Mouse (Mus musculus) hindbrain, embryonic 16.5 days (tissue): ENCODE measurements around the gene Gm49368. TPM values are rescaled to one million over a fixed set of nuclear protein-coding genes. Genes with fewer than 3 reads are reported as not detected.
"Not testable (repeated sequence)": the region's sequence is repeated elsewhere in the genome, so short reads cannot be mapped to it uniquely, and the experiment has no call there.

Experiments used
- ATAC-seq: fragments of 200-750 bp; cut with Nextera tagmentation; 2 replicates; pipeline ENCODE4 v1.8.0; 2017; ENCODE audit warnings: moderate TSS enrichment, moderate library complexity
- H3K27ac ChIP-seq: fragments of 300-500 bp; sonication (generic); 2 replicates; pipeline ENCODE4 v1.5.1; 2014; ENCODE audit warnings: low read depth, mild to moderate bottlenecking, control low read depth, low read length, moderate library complexity
- H3K27me3 ChIP-seq: fragments of 300-500 bp; sonication (generic); replicated peaks from 2 replicates; pipeline ENCODE4 v1.6.1; 2014; ENCODE audit warnings: low read length; ENCODE audit not compliant: control insufficient read depth, insufficient read depth
- H3K36me3 ChIP-seq: fragments of 300-500 bp; sonication (generic); 2 replicates; pipeline ENCODE4 v1.6.1; 2014; ENCODE audit warnings: mild to moderate bottlenecking, low read length, moderate library complexity, mixed read lengths; ENCODE audit not compliant: control insufficient read depth, insufficient read depth
- H3K4me1 ChIP-seq: fragments of 300-500 bp; sonication (generic); 2 replicates; pipeline ENCODE4 v1.6.1; 2014; ENCODE audit warnings: low read depth, low read length; ENCODE audit not compliant: control insufficient read depth, insufficient read depth
- H3K4me2 ChIP-seq: fragments of 300-500 bp; sonication (generic); 2 replicates; pipeline ENCODE4 v1.6.1; 2014; ENCODE audit warnings: mild to moderate bottlenecking, low read length, control low read depth, moderate library complexity
- H3K4me3 ChIP-seq: fragments of 300-500 bp; sonication (generic); 2 replicates; pipeline ENCODE4 v1.5.1; 2014; ENCODE audit warnings: mild to moderate bottlenecking, low read length, control low read depth, moderate library complexity
- H3K9ac ChIP-seq: fragments of 300-500 bp; sonication (generic); 2 replicates; pipeline ENCODE4 v1.6.1; 2014; ENCODE audit warnings: low read depth, mild to moderate bottlenecking, control low read depth, low read length, moderate library complexity
- H3K9me3 ChIP-seq: fragments of 300-500 bp; sonication (generic); 2 replicates; pipeline ENCODE4 v1.6.1; 2014; ENCODE audit warnings: mild to moderate bottlenecking, low read length, moderate library complexity; ENCODE audit not compliant: control insufficient read depth
- WGBS: fragments of 180-500 bp; shearing (Covaris S2); extraction: QIAGEN DNeasy Blood & Tissue Kit; methylation state at CpG from one replicate; pipeline ENCODE4 v1.1.7; 2014; 5-methylcytosine and 5-hydroxymethylcytosine counted together
- polyA plus RNA-seq: library from polyadenylated mRNA; unstranded; fragments of >200 nt; fragmentation: Nextera tagmentation; extraction: Ambion mirVana; gene quantifications from 2 replicates; pipeline ENCODE4 v1.2.1, GENCODE M21; 2015

Gene Gm49368
- polyA plus RNA-seq, 1 experiment from 2014 or later: not detected

DNA sequence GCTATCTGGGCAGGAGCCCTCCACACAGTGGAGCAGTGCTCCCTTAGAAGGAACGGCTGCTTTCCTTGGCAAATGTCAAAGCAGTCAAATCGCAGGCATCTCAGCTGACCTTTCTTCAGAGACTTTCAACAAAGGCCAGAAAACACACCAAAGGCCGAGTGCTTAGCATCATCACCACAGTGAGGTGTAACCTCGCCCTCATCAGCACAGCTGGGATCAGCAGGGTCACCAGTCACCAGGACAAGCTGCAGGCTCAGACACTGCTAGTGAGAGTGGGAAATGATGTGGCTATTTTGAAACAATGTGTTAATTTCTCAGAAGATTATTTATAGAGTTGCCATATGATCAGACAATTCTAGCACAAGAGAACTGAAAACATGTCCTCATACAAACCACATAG, 74.4 kb downstream of the Gm49368 start:
- no peak for ATAC-seq
- Histone ChIP-seq H3K36me3 (no peaks in the 10 kb centered on the region), H3K4me3 (no peak overlapping the region), H3K4me2 (no peak overlapping the region), H3K27me3 (no peaks in the 10 kb centered on the region), H3K27ac (no peak overlapping the region), H3K9me3 (no peaks in the 10 kb centered on the region), H3K9ac (no peak overlapping the region), H3K4me1 (no peaks in the 10 kb centered on the region)
- WGBS: 58% methylated on average over 4 of the region's 4 CpGs

DNA sequence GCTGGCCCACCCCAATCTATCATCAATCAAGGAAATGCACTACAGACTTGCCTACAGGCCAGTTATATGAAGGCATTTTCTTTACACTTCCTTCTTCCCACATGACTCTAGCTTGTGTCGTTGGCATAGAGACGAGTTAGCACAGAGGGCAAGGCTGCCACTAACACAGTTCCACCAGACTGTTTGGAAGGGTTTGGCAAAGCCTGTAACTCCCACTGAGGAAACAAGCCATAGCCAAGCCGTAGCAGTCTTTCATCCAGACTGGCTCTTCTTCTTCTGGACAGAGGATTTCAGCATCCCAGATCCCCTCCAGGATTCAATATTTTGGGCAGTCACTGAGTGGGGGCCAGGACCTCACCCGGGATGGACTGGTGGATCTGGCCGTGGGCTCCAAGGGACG, 77.1 kb downstream of the Gm49368 start:
- H3K27ac ChIP-seq: no peak overlapping the region
- no peaks in the 10 kb centered on the region for H3K9me3 ChIP-seq
- whole genome bisulfite sequencing: 93% methylated on average over 6 of the region's 6 CpGs
- no peaks in the 10 kb centered on the region for H3K36me3 ChIP-seq
- no peak overlapping the region for H3K4me3 ChIP-seq
- ATAC-seq: no peak
- no peaks in the 10 kb centered on the region for H3K27me3 ChIP-seq
- no peaks in the 10 kb centered on the region for H3K4me1 ChIP-seq
- no peak overlapping the region for H3K4me2 ChIP-seq
- H3K9ac ChIP-seq: no peak overlapping the region

DNA sequence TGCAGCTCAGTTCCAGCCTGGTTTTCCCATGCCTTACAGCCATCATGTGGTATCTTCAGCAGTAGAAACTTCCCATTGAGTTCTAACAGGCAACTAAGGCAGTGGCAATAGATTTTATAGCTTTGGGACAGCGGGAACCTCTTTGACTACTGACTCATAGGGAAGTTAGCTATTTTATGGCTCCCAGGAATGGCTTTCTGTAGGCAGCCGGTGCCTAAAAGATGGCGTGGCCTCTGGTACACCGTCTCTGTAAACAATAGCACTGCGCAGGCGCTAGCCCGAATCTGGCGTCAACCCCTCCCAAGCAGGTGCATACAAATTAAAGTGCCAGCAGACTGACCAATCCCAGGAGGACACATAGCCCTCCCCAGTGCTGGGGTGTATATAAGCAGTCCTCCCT, 88.5 kb downstream of the Gm49368 start:
- ATAC-seq: no peak
- H3K4me1 ChIP-seq: no peaks in the 10 kb centered on the region
- no peaks in the 10 kb centered on the region for H3K36me3 ChIP-seq
- no peak overlapping the region for H3K9ac ChIP-seq
- no peaks in the 10 kb centered on the region for H3K9me3 ChIP-seq
- 86% methylated on average over 8 of the region's 8 CpGs for WGBS
- no peak overlapping the region for H3K4me2 ChIP-seq
- H3K27me3 ChIP-seq: no peaks in the 10 kb centered on the region
- no peak overlapping the region for H3K4me3 ChIP-seq
- no peak overlapping the region for H3K27ac ChIP-seq

DNA sequence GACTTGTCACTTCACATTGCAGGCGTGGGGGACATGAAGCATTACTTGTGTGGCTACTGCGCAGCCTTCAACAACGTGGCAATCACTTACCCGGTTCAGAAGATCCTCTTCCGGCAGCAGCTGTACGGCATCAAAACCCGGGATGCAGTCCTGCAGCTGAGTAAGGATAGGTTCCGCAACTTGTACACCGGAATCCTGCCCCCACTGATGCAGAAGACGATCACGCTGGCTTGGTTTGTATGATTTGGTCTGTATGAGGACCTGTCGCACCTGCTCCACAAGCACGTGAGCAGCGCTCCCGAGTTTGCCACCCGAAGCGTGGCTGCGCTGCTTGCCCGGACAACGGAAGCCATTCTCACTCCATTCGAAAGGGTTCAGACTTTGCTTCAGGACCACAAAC, 91.6 kb downstream of the Gm49368 start, which contains the start of gene Itgad:
Itgad (plus strand) TSS at position 301 of the 400 bp plus-strand sequence.
- no peaks in the 10 kb centered on the region for H3K36me3 ChIP-seq

DNA sequence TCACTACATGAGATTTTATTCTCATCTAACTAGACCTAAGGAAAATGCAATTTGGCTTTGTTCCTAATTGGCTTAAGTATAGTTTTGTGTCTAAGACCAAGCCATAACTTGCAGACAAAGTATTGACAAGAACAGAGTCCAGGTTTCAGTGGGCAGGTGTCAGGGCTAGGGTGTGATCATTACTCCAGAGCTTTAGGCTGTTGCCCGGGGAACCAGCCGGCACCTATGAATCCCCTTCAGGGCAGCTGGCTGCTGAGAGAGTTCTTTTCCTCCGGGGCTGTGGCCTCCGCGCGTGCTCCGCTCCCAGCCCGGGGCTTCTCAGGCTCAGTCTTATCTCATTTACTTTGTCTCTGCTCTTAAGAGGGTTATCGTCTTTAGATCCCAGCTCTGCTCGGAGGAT, 92.4 kb downstream of the Gm49368 start:
- Histone ChIP-seq H3K36me3 (no peaks in the 10 kb centered on the region), H3K4me1 (no peaks in the 10 kb centered on the region), H3K9ac (no peak overlapping the region), H3K9me3 (no peaks in the 10 kb centered on the region), H3K4me3 (no peak overlapping the region), H3K27me3 (no peaks in the 10 kb centered on the region), H3K27ac (no peak overlapping the region), H3K4me2 (no peak overlapping the region)
- 71% methylated on average over 10 of the region's 10 CpGs for WGBS
- ATAC-seq: no peak

More for the DNA sequence above, 91.6 kb downstream of the Gm49368 start, which contains the start of gene Itgad:
- no peak within 1 kb of the TSS for H3K9ac ChIP-seq
- H3K27ac ChIP-seq: no peak within 1 kb of the TSS
- H3K4me1 ChIP-seq: no peaks in the 10 kb centered on the region
- no peak within 1 kb of the TSS for H3K4me3 ChIP-seq
- no peaks in the 10 kb centered on the region for H3K27me3 ChIP-seq
- no peaks in the 10 kb centered on the region for H3K9me3 ChIP-seq
- ATAC-seq: no peak
- WGBS: 96% methylated on average over 21 of the region's 21 CpGs
- no peak within 1 kb of the TSS for H3K4me2 ChIP-seq

DNA sequence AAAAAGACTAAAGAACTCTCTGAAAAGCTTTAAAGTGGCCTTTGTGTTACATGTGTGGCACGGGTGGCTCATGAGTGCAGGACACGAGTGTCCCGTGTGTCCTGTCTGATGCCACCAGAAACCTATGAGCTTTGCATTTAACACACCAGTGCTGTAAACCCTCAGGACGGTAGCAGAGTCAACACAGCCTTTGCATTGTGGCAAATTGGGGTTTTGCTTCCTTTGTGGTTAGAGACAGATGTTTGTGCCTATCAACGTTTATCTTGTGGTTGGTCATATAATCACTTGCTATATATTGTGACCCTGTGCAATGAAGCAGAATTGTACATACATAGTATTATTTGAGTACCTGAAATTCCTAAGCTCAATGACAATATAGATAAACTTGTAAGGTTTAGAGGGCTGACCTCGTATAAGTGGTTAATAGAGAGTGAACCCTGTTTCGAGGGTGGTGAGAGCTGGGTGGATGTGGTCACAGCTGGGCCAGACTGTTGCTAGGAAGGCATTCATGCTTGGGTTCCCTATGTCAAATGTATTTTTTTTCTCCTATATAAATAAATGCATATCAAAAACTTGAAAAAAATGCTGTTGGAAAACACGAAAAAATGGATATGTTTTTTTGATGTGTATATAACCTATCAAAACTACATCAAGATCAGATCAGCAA, 96.3 kb downstream of the Gm49368 start:
- not testable (repeated sequence) for H3K4me3 ChIP-seq, ATAC-seq, H3K36me3 ChIP-seq, H3K9me3 ChIP-seq, H3K4me2 ChIP-seq, H3K27ac ChIP-seq, H3K9ac ChIP-seq, H3K27me3 ChIP-seq, H3K4me1 ChIP-seq
- WGBS: 83% methylated on average over 7 of the region's 8 CpGs

DNA sequence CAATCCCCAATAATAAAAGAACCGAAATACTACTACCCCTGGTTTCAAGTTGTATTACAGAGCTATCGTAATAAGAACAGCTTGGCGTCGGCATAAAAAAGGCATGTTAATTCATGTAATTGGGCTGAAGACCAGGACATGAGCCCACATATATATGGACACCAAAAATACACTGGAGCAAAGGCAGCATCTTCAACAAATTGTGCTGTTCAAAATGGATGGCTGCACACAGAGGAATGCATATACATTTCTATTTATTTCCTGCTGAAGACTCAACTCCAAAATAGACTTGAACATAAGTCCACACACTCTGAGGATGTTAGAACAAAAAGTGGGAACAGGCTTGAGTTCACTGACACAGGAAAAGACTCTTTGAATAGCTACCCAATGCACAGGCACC, 101.5 kb downstream of the Gm49368 start:
- H3K4me1 ChIP-seq: no peaks in the 10 kb centered on the region
- 96% methylated on average over 4 of the region's 4 CpGs for WGBS
- ATAC-seq: no peak
- no peak overlapping the region for H3K9ac ChIP-seq
- H3K27me3 ChIP-seq: no peaks in the 10 kb centered on the region
- H3K4me3 ChIP-seq: no peak overlapping the region
- no peak overlapping the region for H3K27ac ChIP-seq
- no peaks in the 10 kb centered on the region for H3K36me3 ChIP-seq
- no peak overlapping the region for H3K4me2 ChIP-seq
- H3K9me3 ChIP-seq: no peaks in the 10 kb centered on the region

DNA sequence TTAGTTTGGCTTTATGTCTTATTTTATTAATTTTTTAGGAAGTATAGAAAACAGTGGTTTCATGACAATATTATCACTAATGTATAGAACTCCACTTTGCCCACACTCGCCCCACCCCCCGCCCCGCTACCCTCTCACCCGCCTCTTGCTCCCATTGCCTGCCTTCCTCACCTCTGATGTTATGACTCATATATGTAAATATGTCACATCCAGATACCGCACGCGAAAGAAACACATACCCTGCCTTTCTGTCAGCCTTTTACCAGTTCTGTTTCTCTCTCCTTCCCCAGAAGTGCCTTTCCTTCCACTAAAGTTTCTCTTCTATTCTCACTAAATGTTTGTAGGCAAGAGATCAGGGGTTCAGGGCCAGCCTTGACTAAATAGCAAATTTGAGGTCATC, 103.9 kb downstream of the Gm49368 start:
- H3K9ac ChIP-seq: no peak overlapping the region
- H3K9me3 ChIP-seq: no peaks in the 10 kb centered on the region
- H3K4me2 ChIP-seq: no peak overlapping the region
- H3K27me3 ChIP-seq: no peaks in the 10 kb centered on the region
- H3K4me3 ChIP-seq: no peak overlapping the region
- H3K36me3 ChIP-seq: no peaks in the 10 kb centered on the region
- H3K4me1 ChIP-seq: no peaks in the 10 kb centered on the region
- no peak overlapping the region for H3K27ac ChIP-seq
- ATAC-seq: no peak
- 91% methylated on average over 7 of the region's 7 CpGs for WGBS

DNA sequence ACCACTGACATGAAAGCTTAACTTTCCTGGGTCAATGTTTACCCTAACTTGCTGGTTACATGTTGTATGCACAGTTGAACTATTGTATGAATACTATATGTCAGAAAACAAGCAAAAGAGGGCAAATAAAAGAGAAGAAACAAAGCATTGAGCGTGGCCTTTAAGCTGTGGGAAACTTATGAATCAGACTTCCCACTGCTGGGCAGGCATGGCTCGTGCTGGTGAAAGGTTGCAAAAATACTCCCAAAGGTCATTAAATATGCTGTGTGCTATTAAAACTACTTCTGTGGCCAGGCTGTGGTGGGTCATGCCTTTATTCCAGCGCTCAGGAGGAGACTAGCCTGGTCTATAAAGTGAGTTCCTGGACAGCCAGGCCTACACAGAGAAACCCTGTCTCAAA, 107.5 kb downstream of the Gm49368 start:
- no peak overlapping the region for H3K9ac ChIP-seq
- no peaks in the 10 kb centered on the region for H3K27me3 ChIP-seq
- H3K27ac ChIP-seq: no peak overlapping the region
- ATAC-seq: no peak
- WGBS: 78% methylated on average over 3 of the region's 3 CpGs
- no peak overlapping the region for H3K4me3 ChIP-seq
- no peaks in the 10 kb centered on the region for H3K4me1 ChIP-seq
- no peaks in the 10 kb centered on the region for H3K36me3 ChIP-seq
- H3K4me2 ChIP-seq: no peak overlapping the region
- H3K9me3 ChIP-seq: no peaks in the 10 kb centered on the region
